Mouse (Mus musculus) lung, postnatal 14 days (tissue): ENCODE measurements around the gene Dnajc11.

ENCODE experiments used
- DNase-seq: peaks from one replicate; pipeline ENCODE4 v3.0.0; 2021

Dnajc11 gene

GRCm38 (mm10) chr4:151988342-151989109 lies 55.0 kb downstream of the Dnajc11 start, which contains the start of gene Thap3:
TSS of gene Thap3 (minus strand) at chr4:151988997.
- peak; percentile 83 for DNase-seq

GRCm38 (mm10) chr4:151989110-151989488 lies 55.6 kb downstream of the Dnajc11 start:
- DNase-seq: no peak

- DNase-seq: no peak
These were observed 58.6 kb downstream of the Dnajc11 start for GRCm38 (mm10) chr4:151992091-151992490.

GRCm38 (mm10) chr4:151993035-151993434 lies 59.5 kb downstream of the Dnajc11 start:
- DNase-seq: no peak

GRCm38 (mm10) chr4:151994228-151995171 lies 61.0 kb downstream of the Dnajc11 start:
- no peak for DNase-seq

- DNase-seq: no peak
These were observed 62.1 kb downstream of the Dnajc11 start for GRCm38 (mm10) chr4:151995371-151996172.

- DNase-seq: peak; percentile 99
These were observed 62.9 kb downstream of the Dnajc11 start, which contains the start of gene Phf13 for GRCm38 (mm10) chr4:151996173-151996950. TSS of gene Phf13 (minus strand) at chr4:151996258.

- no peak for DNase-seq
These were observed 63.4 kb downstream of the Dnajc11 start for GRCm38 (mm10) chr4:151996951-151997222.

- DNase-seq: no peak
These were observed 64.2 kb downstream of the Dnajc11 start for GRCm38 (mm10) chr4:151997701-151998100.

- no peak for DNase-seq
These were observed 66.0 kb downstream of the Dnajc11 start for GRCm38 (mm10) chr4:151999481-151999880.

- DNase-seq: peak; percentile 71
These were observed 67.4 kb downstream of the Dnajc11 start for GRCm38 (mm10) chr4:152000906-152001305.

- no peak for DNase-seq
These were observed 67.8 kb downstream of the Dnajc11 start for GRCm38 (mm10) chr4:152001335-152001734.

- DNase-seq: no peak
These were observed 68.6 kb downstream of the Dnajc11 start for GRCm38 (mm10) chr4:152002063-152002462.

GRCm38 (mm10) chr4:152006137-152006536 lies 72.6 kb downstream of the Dnajc11 start:
- DNase-seq: no peak

GRCm38 (mm10) chr4:152006812-152007211 lies 73.3 kb downstream of the Dnajc11 start:
- DNase-seq: no peak

- DNase-seq: no peak
These were observed 74.1 kb downstream of the Dnajc11 start for GRCm38 (mm10) chr4:152007481-152008147.

GRCm38 (mm10) chr4:152008148-152008500 lies 74.6 kb downstream of the Dnajc11 start:
- DNase-seq: no peak

- DNase-seq: peak; percentile 96
These were observed 75.2 kb downstream of the Dnajc11 start, which contains the start of gene Klhl21 for GRCm38 (mm10) chr4:152008622-152009075. TSS of gene Klhl21 (plus strand) at chr4:152008803.

GRCm38 (mm10) chr4:152009076-152010051 lies 75.9 kb downstream of the Dnajc11 start:
- DNase-seq: peak; percentile 82

GRCm38 (mm10) chr4:152010091-152010706 lies 76.7 kb downstream of the Dnajc11 start:
- DNase-seq: no peak
